Mouse (Mus musculus) hindbrain, embryonic 10.5 days (tissue): ENCODE measurements around the gene Hmx1. TPM values are rescaled to one million over a fixed set of nuclear protein-coding genes. Genes with fewer than 3 reads are reported as not detected.

Experiments used
- DNase-seq: peaks from one replicate; pipeline ENCODE4 v3.0.0-alpha.2; 2017; ENCODE audit warnings: low spot score
- H3K27ac ChIP-seq: fragments of 300-500 bp; sonication (generic); 2 replicates; pipeline ENCODE4 v1.5.1; 2016; ENCODE audit warnings: mild to moderate bottlenecking, moderate library complexity
- H3K27me3 ChIP-seq: fragments of 300-500 bp; sonication (generic); 2 replicates; pipeline ENCODE4 v1.6.1; 2016; ENCODE audit warnings: mild to moderate bottlenecking; ENCODE audit not compliant: poor library complexity, insufficient read depth, severe bottlenecking
- H3K36me3 ChIP-seq: fragments of 300-500 bp; sonication (generic); 2 replicates; pipeline ENCODE4 v1.6.1; 2016; ENCODE audit warnings: mild to moderate bottlenecking, moderate library complexity
- H3K4me1 ChIP-seq: fragments of 300-500 bp; sonication (generic); replicated peaks from 2 replicates; pipeline ENCODE4 v1.6.1; 2016; ENCODE audit warnings: mild to moderate bottlenecking
- H3K4me3 ChIP-seq: fragments of 300-500 bp; sonication (generic); 2 replicates; pipeline ENCODE4 v1.5.1; 2016; ENCODE audit warnings: mild to moderate bottlenecking, moderate library complexity
- H3K9me3 ChIP-seq: fragments of 300-500 bp; sonication (generic); 2 replicates; pipeline ENCODE4 v1.6.1; 2016; ENCODE audit warnings: mild to moderate bottlenecking, moderate library complexity
- WGBS: fragments of 180-500 bp; shearing (Covaris S2); methylation state at CpG from one replicate; pipeline ENCODE4 v1.1.7; 2016; 5-methylcytosine and 5-hydroxymethylcytosine counted together
- polyA plus RNA-seq: library from polyadenylated mRNA; unstranded; fragments of >200 nt; fragmentation: Nextera tagmentation; extraction: Ambion mirVana; gene quantifications from 2 replicates; pipeline ENCODE4 v1.2.1, GENCODE M21; 2016

Gene Hmx1
- polyA plus RNA-seq, 1 experiment from 2014 or later = 2.7 TPM

DNA sequence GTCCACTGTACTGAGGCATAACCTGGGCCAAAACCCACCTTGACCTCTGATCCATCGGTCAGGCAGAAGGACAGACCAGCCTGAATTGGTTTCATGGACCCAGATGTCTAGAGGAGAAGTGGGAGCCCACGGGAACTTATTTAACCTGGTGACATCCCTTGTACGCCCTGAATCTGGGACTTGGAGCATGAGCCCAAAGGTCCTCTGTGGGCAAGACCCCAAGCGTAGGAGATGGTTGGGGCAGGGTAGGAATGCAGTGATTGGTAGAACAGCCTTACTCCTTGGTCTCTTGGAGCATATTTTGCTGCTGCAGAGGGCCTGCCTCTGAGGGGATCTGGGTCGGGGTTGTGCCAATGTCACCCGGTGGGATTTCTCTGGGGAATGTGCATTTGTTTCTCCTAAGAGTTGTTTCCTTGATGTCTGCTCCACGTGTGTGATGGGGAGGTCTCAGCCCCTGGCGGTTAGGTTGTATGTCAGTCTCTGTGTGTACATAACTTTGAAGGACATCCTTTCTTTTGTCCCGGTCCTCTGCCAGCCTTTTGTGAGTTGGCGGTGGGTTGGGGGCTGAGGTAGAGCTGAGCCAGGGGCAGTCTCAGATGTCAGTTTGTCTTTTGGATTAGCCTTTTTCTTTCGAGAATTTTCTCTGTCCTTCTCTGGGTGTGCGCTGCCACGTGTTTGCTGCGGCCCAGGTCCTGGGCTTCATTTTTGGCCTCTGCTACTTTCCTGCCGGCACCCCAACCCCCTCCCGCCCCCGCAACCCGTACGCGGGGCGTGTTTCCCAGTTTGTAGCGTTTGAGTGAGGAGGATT lies 2.1 kb downstream of the Hmx1 start:
- H3K4me3 ChIP-seq = peak overlapping the region; percentile 41
- no peaks in the 10 kb centered on the region for H3K9me3 ChIP-seq
- H3K27ac ChIP-seq = no peak overlapping the region
- peaks cover 100% of the 10 kb centered on the region for H3K27me3 ChIP-seq
- peak; percentile 39 for DNase-seq
- 2% methylated on average over 22 of the region's 22 CpGs for WGBS
- H3K4me1 ChIP-seq = peaks cover 36% of the 10 kb centered on the region
- H3K36me3 ChIP-seq = no peaks in the 10 kb centered on the region

DNA sequence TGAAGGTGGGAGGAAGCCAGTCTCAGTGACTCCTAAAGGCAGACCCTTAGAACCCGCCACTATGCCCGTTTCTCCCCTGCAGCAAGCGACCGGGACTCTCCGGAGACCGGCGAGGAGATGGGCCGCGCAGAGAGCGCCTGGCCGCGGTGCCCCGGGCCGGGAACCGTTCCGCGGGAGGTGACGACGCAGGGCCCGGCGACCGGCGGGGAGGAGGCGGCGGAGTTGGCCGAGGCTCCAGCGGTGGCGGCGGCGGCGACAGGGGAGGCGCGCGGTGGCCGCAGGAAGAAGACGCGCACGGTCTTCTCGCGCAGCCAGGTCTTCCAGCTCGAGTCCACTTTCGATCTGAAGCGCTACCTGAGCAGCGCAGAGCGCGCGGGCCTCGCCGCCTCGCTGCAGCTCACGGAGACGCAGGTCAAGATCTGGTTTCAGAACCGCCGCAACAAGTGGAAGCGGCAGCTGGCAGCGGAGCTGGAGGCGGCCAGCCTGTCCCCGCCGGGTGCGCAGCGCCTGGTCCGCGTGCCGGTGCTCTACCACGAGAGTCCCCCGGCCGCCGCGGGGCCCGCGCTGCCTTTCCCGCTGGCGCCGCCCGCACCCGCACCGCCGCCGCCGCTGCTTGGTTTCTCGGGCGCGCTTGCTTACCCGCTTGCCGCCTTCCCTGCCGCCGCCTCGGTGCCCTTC lies 2.9 kb downstream of the Hmx1 start:
- peak overlapping the region; percentile 41 for H3K4me3 ChIP-seq
- H3K9me3 ChIP-seq = no peaks in the 10 kb centered on the region
- peaks cover 100% of the 10 kb centered on the region for H3K27me3 ChIP-seq
- no peak overlapping the region for H3K27ac ChIP-seq
- no peaks in the 10 kb centered on the region for H3K36me3 ChIP-seq
- peak; percentile 61 for DNase-seq
- peaks cover 36% of the 10 kb centered on the region for H3K4me1 ChIP-seq
- under 1% methylated on average over 88 of the region's 88 CpGs for WGBS

DNA sequence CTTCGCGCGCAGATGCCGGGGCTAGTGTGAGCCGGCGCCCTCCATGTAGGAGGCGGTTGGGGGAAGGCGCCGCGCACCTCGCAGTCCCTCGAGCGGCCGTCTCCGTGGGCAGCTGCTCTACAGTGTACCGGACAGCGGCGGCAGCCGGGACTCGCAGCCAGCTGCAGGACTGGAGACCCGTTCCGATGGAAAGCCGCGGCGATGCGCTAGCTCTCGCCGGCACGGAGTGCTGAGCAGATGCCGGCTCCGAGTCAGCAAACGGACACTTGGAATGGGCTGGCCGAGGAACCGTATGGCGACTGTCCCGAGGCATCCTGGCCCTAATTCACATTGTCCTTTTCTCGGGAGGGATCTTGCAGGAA lies 3.4 kb downstream of the Hmx1 start:
- H3K4me3 ChIP-seq = peak overlapping the region; percentile 41
- H3K36me3 ChIP-seq = no peaks in the 10 kb centered on the region
- no peak overlapping the region for H3K27ac ChIP-seq
- under 1% methylated on average over 37 of the region's 37 CpGs for WGBS
- peaks cover 42% of the 10 kb centered on the region for H3K4me1 ChIP-seq
- no peaks in the 10 kb centered on the region for H3K9me3 ChIP-seq
- DNase-seq = peak; percentile 61
- peaks cover 100% of the 10 kb centered on the region for H3K27me3 ChIP-seq

DNA sequence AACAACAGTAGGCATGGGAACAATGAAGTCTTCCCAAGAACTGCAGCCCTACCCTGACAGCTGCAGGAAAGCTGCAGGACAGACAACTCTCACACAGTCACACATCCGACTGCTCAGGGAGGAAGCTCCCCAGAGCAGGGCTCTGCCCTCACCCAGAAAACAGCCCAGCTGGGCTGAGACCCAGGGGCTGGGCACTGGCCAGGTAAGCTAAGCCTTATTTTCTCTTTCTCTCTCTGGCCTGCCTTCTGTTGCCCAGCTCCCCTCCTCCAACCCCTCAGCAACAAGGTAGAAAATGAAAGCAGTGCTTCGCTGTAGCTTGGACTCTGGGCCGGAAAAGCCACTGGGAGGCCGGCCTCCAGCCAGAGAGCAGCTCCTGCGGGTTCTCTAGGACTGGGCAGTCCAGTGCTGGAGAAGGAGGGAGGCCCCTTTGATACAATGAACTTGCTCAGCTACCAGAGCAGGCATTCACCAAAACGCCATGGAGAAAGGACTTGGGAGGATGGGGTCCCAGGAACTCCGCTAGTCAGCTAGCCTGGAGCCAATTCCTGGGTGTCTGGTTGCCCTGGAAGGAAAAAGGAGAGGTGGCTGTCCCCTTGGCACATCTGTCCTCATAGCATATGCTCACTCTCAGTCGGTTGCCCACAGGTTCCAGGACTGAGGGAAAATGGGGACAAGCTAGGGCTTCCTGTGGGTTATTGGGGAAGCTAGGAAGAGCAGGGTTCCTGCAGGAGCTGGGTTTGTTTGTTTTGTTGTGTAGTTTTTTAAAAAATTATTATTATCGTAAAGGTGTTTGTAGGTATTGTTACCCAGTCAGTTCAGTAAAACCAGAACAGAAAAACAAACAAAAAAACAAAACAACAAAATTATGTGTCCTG lies 6.9 kb downstream of the Hmx1 start:
- WGBS = 4% methylated on average over 9 of the region's 9 CpGs
- DNase-seq = peak; percentile 44
- no peak overlapping the region for H3K4me3 ChIP-seq

DNA sequence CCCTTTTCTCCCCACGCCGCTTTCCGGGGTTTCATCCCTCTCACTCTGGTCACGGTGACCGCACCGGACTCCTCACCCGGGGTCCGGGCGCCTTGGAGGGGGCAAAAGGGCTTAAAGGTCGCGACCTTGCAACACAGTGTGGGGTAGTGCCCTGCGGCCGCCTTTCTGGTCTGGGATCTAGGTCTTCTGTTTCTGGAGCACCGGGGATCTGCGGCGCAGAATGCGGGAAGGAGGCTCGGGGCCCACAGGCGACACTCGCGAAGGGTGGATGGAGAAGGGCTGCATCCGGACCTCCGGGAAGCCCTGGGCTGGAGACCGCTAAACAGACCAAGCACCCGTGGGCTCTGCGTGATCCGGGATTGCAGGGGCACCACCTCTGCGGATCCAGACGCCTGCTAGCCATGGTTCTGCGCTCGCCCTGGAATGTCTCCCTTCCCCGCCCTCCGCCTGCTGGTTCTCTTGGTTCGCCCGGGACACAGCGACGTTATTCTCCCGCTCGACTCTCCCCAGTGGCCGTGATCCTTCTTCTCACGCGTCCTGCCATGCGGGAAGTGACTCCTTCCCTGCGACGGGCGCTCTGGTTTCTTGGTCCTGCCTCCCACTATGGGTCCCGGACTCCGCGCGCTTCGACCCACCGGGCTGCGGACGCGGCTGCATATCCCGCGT lies 8.2 kb downstream of the Hmx1 start:
- under 1% methylated on average over 57 of the region's 57 CpGs for WGBS
- peak overlapping the region; percentile 33 for H3K4me3 ChIP-seq
- no peak overlapping the region for H3K27ac ChIP-seq
- DNase-seq = peak; percentile 55
- H3K36me3 ChIP-seq = no peaks in the 10 kb centered on the region
- peaks cover 28% of the 10 kb centered on the region for H3K4me1 ChIP-seq
- no peaks in the 10 kb centered on the region for H3K9me3 ChIP-seq
- H3K27me3 ChIP-seq = peaks cover 100% of the 10 kb centered on the region

More for the DNA sequence above, 6.9 kb downstream of the Hmx1 start:
- Histone ChIP-seq H3K27me3 (peaks cover 100% of the 10 kb centered on the region), H3K27ac (no peak overlapping the region), H3K36me3 (no peaks in the 10 kb centered on the region), H3K4me1 (peaks cover 37% of the 10 kb centered on the region), H3K9me3 (no peaks in the 10 kb centered on the region)

DNA sequence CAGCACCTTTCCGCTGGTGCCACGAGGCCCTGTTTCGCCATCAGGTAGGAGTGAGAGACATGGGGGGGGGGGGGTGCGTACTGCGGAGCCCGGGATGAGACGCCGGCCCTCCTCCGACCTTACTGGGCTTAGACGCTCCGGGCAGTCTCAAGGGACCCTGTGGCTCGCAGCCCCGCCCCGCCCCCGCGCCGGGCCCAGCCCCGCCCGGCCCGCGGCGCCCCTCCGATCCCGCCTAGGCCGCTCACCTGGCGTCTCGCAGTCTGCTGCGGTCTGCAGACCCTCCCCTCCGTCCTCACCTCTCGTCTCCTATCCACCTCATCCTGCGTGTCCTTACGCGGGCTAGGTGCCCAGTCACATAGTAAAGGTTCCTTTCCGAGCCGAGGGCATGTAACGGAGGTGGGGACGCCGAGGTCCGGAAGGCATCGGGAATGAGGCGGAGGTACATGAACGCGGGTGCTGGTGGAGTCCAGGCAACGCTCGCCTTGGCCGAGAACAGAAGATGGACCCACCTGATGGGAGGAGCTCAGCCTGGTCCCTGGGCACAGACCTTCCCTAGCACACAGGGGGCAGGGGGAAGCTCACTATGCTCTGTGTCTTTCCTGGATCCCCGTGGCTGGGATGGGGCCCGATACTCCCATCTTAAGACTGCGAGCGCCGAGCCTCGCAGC lies 8.9 kb downstream of the Hmx1 start:
- H3K27me3 ChIP-seq = peaks cover 100% of the 10 kb centered on the region
- no peak overlapping the region for H3K27ac ChIP-seq
- DNase-seq = peak; percentile 56
- no peaks in the 10 kb centered on the region for H3K36me3 ChIP-seq
- WGBS = under 1% methylated on average over 44 of the region's 52 CpGs
- peaks cover 24% of the 10 kb centered on the region for H3K4me1 ChIP-seq
- peak overlapping the region; percentile 33 for H3K4me3 ChIP-seq
- no peaks in the 10 kb centered on the region for H3K9me3 ChIP-seq

DNA sequence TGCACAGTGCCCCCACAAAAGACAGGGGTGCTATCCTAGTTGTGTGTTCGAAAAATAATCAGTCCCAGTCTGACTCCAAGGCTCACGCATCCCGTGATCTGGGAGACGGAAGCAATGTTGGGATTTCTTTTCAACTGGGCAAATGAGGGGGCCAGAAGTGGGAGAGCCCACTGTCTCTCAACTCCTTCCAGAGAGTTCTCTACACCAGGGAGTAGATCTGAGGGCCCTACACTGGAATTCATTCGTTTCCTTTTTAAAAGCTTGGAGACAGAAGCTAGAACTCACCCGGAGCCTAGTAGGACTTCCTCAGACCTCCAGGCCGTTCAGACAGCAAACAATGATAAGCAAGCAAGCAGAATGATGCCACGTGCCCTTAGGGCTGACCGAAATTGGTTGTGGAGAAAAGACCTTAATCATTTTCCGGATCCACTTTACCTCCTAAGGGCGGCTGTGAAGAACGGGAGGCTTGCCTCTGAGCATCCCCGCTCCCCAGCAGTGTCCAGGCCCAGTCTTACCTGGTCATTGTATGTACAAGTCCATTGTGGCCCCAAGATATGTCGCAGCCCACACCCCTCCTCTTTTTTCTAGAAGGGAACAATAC lies 9.5 kb downstream of the Hmx1 start:
- Histone ChIP-seq H3K27me3 (peaks cover 100% of the 10 kb centered on the region), H3K4me3 (no peak overlapping the region), H3K9me3 (no peaks in the 10 kb centered on the region), H3K36me3 (no peaks in the 10 kb centered on the region), H3K27ac (no peak overlapping the region), H3K4me1 (peaks cover 24% of the 10 kb centered on the region)
- DNase-seq = peak; percentile 35
- WGBS = 1% methylated on average over 14 of the region's 14 CpGs

DNA sequence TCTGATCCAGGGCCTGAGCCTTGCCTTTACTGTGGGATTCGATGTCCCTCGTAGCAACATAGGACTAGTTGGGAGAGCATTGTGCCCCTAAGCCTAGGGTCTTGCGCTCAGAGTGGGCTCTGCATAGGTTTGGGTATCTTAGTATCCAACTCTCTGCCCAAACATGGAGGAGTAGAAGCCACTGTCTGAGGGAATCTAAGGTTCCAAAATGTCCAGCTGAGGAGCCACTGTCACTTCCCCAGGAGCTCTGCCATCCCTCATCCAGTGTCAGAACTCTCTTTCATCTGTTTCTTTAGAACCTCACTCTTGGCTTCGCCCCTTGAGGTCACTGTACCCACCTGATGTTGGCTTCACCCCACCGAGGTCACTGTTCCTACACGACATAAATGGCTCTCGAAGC lies 10.2 kb downstream of the Hmx1 start:
- Histone ChIP-seq H3K27me3 (peaks cover 100% of the 10 kb centered on the region), H3K4me3 (no peak overlapping the region), H3K4me1 (peaks cover 24% of the 10 kb centered on the region), H3K27ac (no peak overlapping the region), H3K9me3 (no peaks in the 10 kb centered on the region), H3K36me3 (no peaks in the 10 kb centered on the region)
- 4% methylated on average over 7 of the region's 7 CpGs for WGBS
- DNase-seq = peak; percentile 36

DNA sequence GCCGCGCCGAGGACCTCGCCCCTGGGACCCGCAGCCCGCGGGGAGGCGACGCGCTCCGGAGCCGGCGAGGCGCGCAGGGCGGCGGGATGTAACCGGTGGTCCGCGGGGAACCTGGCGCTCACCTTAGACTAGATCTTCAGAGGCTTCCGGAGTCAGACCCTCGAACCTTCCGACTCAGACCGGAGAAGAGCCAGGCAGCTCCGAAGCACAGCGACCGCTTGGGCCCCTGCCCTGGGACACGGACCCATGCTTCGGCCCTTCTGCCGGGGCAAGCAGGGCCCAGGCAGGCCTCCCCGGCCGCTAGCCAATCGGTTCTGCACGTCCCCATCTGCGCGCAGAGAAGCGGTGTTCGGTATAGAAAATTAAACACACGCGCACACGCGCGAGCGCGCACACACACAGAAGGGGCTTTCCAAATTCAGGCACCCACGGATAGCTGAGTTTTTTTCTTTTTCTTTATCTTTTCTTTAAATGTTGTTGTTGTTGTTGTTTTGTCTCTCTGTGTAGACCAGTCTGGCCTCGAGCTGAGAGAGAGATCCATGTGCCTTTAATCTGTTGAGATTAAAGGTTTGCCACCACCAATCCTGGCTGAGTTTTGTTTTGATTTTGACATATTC lies 10.9 kb downstream of the Hmx1 start:
- Histone ChIP-seq H3K27ac (no peak overlapping the region), H3K36me3 (no peaks in the 10 kb centered on the region), H3K27me3 (peaks cover 100% of the 10 kb centered on the region), H3K9me3 (no peaks in the 10 kb centered on the region), H3K4me1 (peaks cover 24% of the 10 kb centered on the region), H3K4me3 (peak overlapping the region; percentile 28)
- WGBS = 1% methylated on average over 48 of the region's 48 CpGs
- peak; percentile 57 for DNase-seq

DNA sequence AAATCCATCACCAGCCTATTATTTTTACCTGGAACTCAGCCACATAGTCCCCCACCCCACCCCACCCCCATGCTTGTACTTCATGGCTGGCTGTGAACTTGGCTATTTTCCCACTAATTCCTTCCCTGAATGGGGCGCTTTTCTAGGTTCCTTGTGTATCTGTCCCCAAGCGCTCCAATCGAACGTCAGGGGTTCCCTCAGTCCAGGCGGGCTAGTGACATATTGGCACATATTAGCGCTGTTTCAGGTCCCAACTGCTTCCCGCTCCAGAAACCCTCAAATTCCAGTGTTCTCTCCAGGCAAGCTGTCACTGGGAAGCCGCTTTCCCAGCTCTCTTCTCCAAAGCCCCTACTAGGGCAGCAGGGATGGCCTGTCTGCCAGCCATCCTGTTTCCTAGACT lies 12.3 kb downstream of the Hmx1 start:
- H3K9me3 ChIP-seq = no peaks in the 10 kb centered on the region
- peaks cover 100% of the 10 kb centered on the region for H3K27me3 ChIP-seq
- DNase-seq = no peak
- no peak overlapping the region for H3K27ac ChIP-seq
- peaks cover 19% of the 10 kb centered on the region for H3K4me1 ChIP-seq
- no peaks in the 10 kb centered on the region for H3K36me3 ChIP-seq
- H3K4me3 ChIP-seq = no peak overlapping the region
- WGBS = 4% methylated on average over 8 of the region's 8 CpGs

DNA sequence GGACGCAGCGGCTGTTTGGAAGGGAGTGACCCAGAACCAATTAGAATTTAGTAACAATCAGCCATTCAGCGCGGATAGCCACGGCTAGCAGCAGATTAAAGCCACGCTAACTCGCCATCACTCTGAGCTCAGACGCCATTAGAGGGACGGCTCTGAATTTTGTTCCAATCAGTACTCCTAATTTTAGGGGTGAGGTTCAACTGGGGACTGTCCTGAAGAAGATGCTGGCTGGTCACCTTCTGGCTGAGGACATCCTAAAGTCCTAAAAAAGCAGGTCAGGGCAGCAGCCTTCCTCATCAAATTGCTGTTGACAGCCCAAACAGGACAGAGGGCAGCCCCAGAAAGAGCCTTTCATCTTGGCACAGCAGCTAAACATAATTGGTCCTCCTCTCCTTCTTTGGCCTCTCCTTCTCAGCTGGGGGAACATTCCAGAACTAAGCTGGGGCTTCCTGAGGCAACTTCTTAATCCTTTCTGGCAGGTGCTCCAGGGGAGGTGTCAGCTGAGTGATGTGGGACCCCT lies 18.6 kb downstream of the Hmx1 start:
- Histone ChIP-seq H3K27ac (no peak overlapping the region), H3K27me3 (peaks cover 99% of the 10 kb centered on the region)
- WGBS = 68% methylated on average over 9 of the region's 9 CpGs

More for the DNA sequence above, 18.6 kb downstream of the Hmx1 start:
- Histone ChIP-seq H3K4me3 (no peak overlapping the region), H3K9me3 (no peaks in the 10 kb centered on the region), H3K4me1 (no peaks in the 10 kb centered on the region), H3K36me3 (no peaks in the 10 kb centered on the region)
- no peak for DNase-seq
